Mouse (Mus musculus): Measurements from ENCODE around the gene Rbp1. TPM values are rescaled to one million over a fixed set of nuclear protein-coding genes. Genes with fewer than 3 reads are reported as not detected.

Rbp1 gene
- polyA plus RNA-seq, 1 experiment = 2.4 TPM

- no peak for DNase-seq (ENCODE audit: low read depth, low spot score)
- WGBS = 34% methylated on average over 4 of the region's 4 CpGs
Observed at GRCm38 (mm10) chr9:98423691-98424090, 930 bp downstream of the Rbp1 start.

DNA sequence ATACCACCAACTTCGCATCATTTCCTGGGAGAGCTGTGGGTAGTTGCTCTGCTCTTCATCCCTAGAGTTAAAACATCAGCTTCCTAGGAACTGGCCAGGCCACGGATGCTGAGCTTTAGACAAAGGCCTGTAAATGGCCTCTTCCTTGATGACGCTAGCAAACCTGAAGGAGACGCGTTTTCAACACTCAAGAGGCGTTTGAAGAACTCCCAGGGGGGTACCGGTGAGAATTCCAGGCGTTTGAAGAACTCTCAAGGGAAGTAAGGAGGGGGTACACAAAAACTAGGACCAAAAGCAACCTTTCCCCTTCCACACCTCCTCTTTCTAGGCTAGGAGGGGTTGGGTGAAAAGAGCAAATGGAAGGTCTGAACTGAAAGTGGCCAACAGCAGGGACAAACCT, 1.5 kb downstream of the Rbp1 start:
- 32% methylated on average over 8 of the region's 8 CpGs for WGBS
- DNase-seq (ENCODE audit: low read depth, low spot score) = no peak

- WGBS = 3% methylated on average over 42 of the region's 42 CpGs
- DNase-seq (ENCODE audit: low read depth, low spot score) = no peak
Observed at GRCm38 (mm10) chr9:98424725-98425210, 2.0 kb downstream of the Rbp1 start.

DNA sequence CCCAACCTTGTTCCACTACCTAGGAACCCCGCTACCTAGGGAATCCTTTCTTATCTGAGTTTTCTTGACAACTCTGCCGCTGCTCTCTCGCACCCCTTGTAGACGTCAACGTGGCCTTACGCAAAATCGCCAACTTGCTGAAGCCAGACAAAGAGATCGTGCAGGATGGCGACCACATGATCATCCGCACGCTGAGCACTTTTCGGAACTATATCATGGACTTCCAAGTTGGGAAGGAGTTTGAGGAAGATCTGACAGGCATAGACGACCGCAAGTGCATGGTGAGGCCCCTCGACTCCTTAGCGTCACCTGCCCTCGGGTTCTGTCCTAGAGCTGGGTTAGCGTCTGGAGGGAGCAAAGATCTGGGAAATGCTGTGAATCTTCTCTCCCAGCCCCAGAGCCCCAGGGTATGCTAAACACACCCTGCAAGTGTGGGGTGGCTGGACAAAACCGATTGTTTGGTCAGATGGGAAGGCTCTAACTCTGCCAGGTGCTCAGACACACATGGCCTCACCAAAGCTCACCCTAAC, 2.7 kb downstream of the Rbp1 start:
- no peak for DNase-seq (ENCODE audit: low read depth, low spot score)
- WGBS = 59% methylated on average over 19 of the region's 19 CpGs

DNA sequence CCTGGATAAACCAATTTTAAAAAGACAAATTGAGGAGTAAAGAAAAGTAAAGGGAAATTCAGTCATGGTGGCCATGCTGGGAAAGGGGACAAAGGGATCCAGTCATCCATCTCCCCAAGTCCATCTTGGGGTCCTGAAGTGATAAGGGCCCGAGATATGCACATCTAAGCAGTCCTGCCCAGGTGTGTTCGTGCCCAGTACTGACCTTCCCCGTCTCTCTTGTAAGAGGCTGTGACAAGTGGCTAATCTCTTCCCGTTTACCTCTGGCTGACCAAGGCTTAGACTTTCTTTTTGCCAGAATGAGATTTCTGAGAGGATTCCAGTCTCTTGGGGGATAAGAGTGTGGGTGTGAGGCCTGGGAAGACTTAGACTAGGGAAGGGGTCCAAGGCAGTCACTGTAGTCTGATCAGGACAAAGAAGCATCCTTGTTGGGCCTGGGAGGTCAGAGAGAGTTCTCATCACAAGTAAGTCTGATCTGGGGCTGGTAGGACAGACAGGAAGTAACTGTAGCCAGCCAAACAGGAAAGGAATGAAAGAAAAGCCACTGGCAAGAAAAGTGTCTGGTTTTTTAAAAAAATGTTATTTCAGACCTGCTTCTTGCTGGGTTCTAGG, 5.3 kb downstream of the Rbp1 start:
- 78% methylated on average over 4 of the region's 4 CpGs for WGBS
- no peak for DNase-seq (ENCODE audit: low read depth, low spot score)

GRCm38 (mm10) chr9:98428783-98429182, 6.0 kb downstream of the Rbp1 start:
- no peak for DNase-seq (ENCODE audit: low read depth, low spot score)
- WGBS = 65% methylated on average over 8 of the region's 8 CpGs

GRCm38 (mm10) chr9:98429806-98430205, 7.0 kb downstream of the Rbp1 start:
- WGBS = 56% methylated on average over 7 of the region's 7 CpGs
- no peak for DNase-seq (ENCODE audit: low read depth, low spot score)

GRCm38 (mm10) chr9:98430528-98430927, 7.8 kb downstream of the Rbp1 start:
- no peak for DNase-seq (ENCODE audit: low read depth, low spot score)

GRCm38 (mm10) chr9:98433021-98433420, 10.3 kb downstream of the Rbp1 start:
- 41% methylated on average over 2 of the region's 2 CpGs for WGBS
- peak; percentile 43 for DNase-seq (ENCODE audit: low read depth, low spot score)

More at GRCm38 (mm10) chr9:98430528-98430927, 7.8 kb downstream of the Rbp1 start:
- WGBS = 35% methylated on average over 3 of the region's 3 CpGs

- WGBS = 42% methylated on average over 4 of the region's 4 CpGs
- no peak for DNase-seq (ENCODE audit: low read depth, low spot score)
Observed at GRCm38 (mm10) chr9:98433956-98434588, 11.3 kb downstream of the Rbp1 start.

- WGBS = 85% methylated on average over 4 of the region's 4 CpGs
- no peak for DNase-seq (ENCODE audit: low read depth, low spot score)
Observed at GRCm38 (mm10) chr9:98437819-98438218, 15.1 kb downstream of the Rbp1 start.

GRCm38 (mm10) chr9:98439091-98439490, 16.3 kb downstream of the Rbp1 start:
- DNase-seq (ENCODE audit: low read depth, low spot score) = no peak
- 85% methylated on average over 3 of the region's 3 CpGs for WGBS

- WGBS = 36% methylated on average over 5 of the region's 5 CpGs
- DNase-seq (ENCODE audit: low read depth, low spot score) = peak; percentile 16
Observed at GRCm38 (mm10) chr9:98442638-98443037, 19.9 kb downstream of the Rbp1 start.

DNA sequence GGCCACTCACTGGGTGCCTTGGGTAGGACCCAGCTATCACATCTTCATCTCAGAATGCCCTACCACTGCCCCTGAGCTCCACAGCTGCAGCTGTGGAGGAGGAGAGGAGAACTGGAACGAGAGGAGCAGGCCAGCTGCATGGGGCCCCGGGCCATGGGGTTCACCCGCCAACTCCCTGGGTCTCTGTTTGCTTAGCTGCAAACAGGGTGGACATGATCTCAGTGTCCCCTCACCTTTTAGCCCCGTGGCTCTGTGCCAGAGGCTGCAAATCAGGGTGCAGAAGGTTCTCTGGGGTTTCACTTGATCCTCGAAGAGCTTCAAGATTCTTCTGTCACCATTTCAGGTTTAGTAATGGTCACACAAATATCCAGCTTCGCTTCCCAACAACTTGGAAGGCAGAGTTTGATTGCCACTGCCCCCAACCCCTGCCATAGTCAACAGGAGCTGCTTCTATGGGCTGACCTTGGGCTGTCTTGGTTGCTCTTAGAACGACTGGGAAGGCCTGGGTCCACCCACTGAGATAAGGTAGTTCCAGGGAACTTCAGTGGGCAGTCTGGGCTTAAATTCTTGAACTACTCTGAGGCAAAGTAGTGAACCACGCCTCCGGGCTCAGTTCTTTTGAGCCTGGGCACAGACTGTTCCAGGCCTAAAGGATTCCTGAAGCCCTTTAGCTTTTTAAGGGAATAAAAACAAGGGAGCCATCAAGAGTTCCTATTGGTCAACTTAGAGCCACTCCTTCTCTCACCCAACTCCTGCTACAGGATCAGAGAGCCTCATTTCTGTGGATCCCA, 22.8 kb downstream of the Rbp1 start:
- no peak for DNase-seq (ENCODE audit: low read depth, low spot score)

DNA sequence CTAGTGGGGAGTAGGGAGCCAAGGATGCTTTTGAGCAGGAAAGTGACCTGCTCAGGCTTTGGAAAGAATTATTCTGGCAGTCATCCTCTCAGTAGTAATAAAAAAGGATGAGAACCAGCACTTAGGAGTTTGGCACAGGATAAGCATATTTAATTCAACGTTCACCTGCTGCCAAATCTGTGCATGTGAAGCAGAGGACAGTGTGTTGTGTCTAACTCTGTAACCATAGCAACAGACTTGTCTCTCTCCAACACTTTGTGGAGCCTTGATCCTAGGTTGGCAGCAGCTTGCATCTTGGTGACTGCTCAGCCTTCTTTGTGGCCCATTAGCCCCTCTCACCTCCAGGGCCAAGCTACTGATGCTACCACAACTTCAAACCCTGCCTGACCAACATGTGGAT, 28.2 kb downstream of the Rbp1 start:
- no peak for DNase-seq (ENCODE audit: low read depth, low spot score)
- 36% methylated on average over 1 of the region's 1 CpGs for WGBS

More for the DNA sequence above, 22.8 kb downstream of the Rbp1 start:
- 68% methylated on average over 9 of the region's 9 CpGs for WGBS

- no peak for DNase-seq (ENCODE audit: low read depth, low spot score)
Observed at GRCm38 (mm10) chr9:98466709-98467108, 43.9 kb downstream of the Rbp1 start.

DNA sequence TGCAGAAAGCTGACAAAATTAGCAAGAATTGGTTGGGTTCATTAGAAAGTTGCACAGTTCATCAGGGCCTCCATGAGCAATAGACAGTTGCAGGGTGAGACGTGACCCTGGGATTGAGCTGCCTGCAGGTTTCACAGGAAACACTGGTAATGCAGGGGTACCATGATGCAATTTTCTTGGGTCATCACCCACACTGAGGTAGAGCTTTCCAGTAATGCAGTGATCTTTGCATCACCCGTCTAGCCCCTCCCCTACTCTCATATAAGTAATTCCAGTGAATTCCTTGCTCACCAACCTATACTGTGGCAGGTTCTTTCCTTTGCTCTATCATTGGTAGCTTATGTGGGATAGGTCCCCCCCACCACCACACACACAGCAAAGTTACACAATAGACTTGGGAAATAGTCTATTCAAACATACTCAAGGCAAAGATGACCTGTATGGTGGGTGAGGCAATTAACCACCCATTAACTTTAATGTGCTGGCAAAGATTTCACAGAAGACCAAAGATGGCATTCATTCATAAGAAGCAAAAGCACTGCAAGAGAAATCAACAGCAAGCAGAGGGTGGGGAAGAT, 57.5 kb downstream of the Rbp1 start:
- DNase-seq (ENCODE audit: low read depth, low spot score) = no peak
- WGBS = 72% methylated on average over 2 of the region's 2 CpGs

More at GRCm38 (mm10) chr9:98466709-98467108, 43.9 kb downstream of the Rbp1 start:
- 22% methylated on average over 2 of the region's 2 CpGs for WGBS

GRCm38 (mm10) chr9:98482256-98482655, 59.5 kb downstream of the Rbp1 start:
- DNase-seq (ENCODE audit: low read depth, low spot score) = no peak
- WGBS = 71% methylated on average over 4 of the region's 4 CpGs

DNA sequence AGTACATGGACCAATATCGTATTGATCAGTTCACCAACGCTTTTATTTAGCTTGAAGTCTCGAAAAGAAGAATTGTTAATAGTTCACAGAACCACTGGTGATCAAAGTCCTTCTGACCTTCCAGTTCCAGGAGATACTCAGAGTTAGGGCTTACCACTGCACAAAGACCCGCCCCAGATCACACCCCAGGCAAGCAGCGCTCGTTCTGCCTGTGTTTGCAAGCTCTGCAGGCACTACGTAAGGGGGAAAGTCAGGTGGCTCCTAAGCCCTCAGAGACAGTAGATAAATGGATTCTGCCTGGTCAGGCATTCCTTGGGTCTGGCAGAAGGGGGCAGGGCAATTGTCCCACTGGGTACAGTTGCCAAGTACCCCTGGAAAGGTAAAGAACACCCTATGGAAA, 62.3 kb downstream of the Rbp1 start:
- DNase-seq (ENCODE audit: low read depth, low spot score) = no peak
- WGBS = 77% methylated on average over 7 of the region's 7 CpGs

DNA sequence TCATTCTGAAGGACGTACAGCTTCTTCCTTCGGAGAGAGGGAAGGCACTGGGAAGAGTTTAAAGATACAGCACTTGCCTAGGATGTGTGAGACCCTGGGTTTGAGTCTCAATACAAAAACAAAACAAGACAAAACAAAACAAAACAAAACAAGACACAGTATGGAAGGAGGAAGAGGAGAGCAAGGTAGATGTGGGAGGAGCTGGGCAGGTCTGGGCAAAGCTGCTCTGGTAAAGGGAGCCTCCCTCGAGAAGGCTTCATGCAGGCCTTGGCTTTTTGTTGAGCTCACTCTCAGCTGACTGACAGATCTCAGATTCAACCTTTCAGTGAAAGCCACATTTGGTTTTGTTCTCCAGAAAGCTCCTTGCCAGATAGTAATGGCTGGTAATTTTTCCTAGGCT, 63.1 kb downstream of the Rbp1 start, which contains the start of gene Rbp2:
Gene Rbp2 (plus strand): TSS at position 301 of the 400 bp plus-strand sequence.
- no peak for DNase-seq (ENCODE audit: low read depth, low spot score)
- WGBS = 92% methylated on average over 3 of the region's 3 CpGs
